Mouse (Mus musculus): ENCODE results near the gene Nhs. TPM values are rescaled to one million over a fixed set of nuclear protein-coding genes. Genes with fewer than 3 reads are reported as not detected.
A peak's percentile ranks its signal among the peaks of the same experiment; 100 is the strongest.

Gene Nhs
- total RNA-seq, 2 experiments from 2014 or later = 2.7 to 3.0 TPM

DNA sequence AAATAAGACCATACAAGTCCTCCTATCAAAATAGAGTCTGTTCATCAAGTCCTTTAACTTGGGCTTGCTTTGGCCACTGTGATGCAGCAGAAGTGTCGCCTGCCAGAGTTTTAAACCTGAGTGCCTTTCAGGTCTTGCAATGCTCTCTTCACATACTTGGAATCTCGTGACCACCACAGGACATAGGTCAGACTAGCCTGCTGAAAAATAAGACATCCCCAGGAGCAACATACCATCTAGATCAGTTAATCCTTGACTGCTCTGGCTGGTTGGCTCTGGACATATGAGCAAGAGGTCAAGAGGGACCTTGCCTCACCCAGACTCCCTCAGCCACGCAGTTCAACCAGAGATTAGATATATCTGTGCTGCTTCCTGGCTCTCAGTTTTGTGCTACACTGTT is 137.8 kb downstream of the Nhs start:
- no peak for DNase-seq (ENCODE audit: low spot score in 2 of 2)

DNA sequence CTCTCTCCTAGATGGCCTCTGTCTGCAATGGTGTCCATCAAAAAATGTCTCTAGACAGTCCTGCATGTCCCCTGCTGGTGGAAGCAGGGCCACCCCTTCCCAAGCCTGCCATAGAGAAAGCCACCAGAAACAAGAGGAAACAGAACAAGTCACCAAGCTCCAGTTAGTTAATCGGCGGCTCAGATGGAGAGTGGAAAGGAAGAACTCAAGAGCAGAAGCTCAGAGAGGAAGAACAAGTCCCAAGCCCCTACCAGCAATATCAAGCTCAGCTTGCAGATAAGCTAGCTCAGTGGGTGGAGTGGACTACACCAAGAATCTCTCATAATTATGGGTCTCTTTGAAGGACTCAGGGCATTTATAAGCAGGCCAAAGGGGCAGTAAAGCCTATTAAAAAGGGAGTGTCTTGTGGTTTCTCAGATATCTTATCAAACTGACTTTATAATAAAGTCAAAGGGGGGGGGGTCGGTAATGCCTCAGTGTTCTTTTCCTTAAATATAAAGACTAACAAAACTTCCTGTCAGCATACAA is 139.4 kb downstream of the Nhs start:
- no peak for DNase-seq (ENCODE audit: low spot score in 2 of 2)

GRCm38 (mm10) chrX:162017471-162017870 is 142.1 kb downstream of the Nhs start:
- no peak for DNase-seq (ENCODE audit: low spot score in 2 of 2)

DNA sequence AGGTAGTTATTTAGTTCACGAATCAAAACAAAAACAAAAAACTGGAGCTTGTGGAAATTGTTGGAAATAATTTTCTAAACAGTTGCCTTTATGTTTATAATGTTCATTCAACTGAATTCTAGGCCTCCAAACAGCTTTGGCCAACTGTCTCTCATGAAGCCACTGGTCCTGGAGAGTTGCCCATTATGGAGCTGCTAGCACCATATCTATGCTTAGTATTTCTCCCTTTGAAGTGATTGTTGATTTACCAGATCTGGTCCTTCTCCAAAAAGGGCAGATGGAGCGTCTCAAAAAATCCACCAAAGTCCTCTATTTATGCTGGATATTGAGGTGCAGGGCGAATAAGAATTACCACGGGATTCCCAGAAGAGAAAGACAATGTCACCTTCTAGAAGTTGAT is 147.0 kb downstream of the Nhs start:
- no peak for DNase-seq (ENCODE audit: low spot score in 2 of 2)

DNA sequence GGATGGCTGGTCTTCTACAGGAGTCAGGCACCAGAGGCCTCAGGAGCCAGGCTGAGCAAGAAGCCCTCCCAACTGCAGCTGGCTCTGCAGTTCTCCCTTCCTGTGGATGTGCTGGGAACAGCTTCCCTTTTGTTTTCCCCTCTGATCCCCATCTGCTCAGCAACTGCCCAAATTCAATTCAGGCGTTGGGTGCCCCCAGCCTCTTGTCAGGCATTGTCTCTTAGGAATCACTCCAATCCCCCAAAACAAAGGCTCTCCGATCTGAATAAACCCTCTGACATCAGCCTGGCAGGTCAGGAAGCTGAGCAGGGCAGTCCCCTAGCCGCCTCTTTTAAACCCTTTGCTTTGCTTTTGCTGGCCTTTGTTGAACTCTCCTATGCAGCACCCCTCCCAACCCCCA is 149.7 kb downstream of the Nhs start:
- DNase-seq (ENCODE audit: low spot score in 2 of 2) = no peak

GRCm38 (mm10) chrX:162003818-162004217 is 155.7 kb downstream of the Nhs start:
- DNase-seq (ENCODE audit: low spot score in 2 of 2) = no peak

DNA sequence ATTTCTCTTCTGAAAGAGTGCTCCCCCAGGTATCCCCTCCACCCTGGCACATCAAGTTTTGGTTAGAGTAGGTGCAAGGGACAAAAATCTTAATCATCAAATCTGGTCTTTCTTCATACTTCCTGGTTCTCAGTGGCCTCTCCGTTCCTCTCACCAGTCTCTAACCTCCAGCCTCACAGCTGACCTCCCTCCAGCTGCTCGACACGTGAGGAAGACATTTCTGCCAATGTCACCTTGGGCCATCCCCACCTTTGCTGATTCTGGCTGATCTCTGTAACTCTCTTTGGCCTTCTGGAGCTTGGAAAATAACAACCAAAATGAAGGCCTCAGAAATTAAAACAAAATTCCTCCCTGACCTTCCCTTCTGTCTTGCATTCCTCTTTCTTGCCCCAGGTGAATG is 160.7 kb downstream of the Nhs start:
- DNase-seq (ENCODE audit: low spot score in 2 of 2) = no peak

DNA sequence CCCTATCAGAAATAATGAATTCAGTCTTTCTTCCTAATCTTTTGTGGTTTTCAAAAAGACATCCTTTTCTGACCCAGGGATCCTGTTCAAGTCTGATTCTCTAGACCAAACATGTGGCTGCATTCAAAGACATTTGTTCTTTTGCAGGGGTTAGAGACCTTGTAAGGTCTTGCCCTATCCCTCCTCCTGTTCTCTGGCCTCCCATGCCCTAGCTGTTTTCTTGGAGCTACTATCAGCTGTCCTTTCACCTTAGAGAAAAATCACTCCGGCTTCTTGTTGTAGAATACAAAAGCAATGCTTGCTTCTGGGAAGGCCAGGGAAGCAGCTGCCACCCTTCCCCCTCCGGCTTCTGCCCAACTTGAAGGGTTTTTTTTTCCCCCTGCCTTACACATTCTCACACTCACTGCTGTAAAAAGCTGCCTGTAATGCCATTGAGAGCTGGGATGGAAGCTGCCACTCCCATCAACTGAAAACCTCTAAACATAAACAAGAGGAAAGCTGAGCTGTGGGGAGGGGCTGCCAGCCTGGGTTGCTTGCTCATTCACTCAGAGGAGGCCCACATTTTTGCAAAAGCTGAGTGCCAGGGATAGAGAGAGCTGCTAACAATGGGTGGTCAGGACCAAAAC is 162.2 kb downstream of the Nhs start:
- DNase-seq (ENCODE audit: low spot score in 2 of 2) = no peak

- no peak for DNase-seq (ENCODE audit: low spot score in 2 of 2)
Measured at GRCm38 (mm10) chrX:161990171-161990570, 169.4 kb downstream of the Nhs start.

DNA sequence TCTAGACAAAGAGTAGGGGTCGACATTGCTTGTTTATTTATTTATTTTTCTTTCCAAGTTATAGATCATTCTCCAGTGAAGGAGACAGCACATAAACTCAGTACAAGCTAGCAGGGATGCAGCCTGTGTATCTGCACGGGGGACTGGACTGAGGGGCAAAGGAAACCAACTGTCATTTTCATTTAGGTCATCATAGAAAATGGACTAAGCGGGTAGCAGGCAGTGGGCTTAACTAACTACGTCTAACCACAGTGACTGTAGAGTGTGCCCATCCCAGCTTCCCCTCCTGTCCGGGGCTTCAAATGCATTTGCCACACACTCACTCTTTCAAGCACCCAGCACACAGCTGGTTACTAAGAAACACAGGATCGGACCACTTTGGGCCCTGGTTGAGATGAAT is 174.6 kb downstream of the Nhs start:
- DNase-seq (ENCODE audit: low spot score in 2 of 2) = no peak

DNA sequence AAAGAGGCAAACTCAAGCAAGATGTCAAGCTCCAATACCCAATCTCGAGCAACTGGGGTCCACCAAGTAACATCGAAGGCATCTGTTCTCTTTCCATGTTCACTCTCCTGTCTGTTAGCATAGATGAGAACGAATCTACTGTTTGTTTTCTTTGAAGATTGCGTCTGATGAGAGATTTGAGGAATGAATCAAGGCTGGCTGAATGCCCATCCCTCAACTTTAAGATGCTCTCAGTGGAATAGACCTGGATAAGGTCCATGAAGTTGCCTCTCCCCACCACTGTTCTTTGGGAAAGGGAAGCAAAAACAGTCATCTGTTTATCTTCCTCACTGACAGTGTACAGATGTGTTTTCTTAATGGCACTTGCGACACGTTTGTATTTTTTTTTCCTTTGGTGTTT is 178.1 kb downstream of the Nhs start:
- no peak for DNase-seq (ENCODE audit: low spot score in 2 of 2)

DNA sequence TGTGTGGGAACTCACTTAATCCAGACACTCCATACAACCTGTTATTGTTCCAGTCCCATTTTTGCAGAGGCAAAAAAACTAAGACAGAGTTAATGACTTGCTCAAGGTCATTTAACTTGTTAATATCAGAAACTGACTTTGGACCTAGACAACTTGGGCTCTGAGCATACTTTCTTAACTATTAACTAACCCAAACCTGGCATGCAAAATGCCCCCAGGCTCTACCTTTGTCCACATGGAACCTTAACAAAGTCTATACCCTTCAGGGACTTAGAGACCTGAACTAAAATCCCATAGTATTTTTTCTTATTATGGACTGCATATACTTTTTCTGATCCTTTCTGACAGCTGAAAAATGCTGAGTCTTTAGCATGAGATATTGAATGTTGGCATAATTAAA is 179.6 kb downstream of the Nhs start:
- no peak for DNase-seq (ENCODE audit: low spot score in 2 of 2)

DNA sequence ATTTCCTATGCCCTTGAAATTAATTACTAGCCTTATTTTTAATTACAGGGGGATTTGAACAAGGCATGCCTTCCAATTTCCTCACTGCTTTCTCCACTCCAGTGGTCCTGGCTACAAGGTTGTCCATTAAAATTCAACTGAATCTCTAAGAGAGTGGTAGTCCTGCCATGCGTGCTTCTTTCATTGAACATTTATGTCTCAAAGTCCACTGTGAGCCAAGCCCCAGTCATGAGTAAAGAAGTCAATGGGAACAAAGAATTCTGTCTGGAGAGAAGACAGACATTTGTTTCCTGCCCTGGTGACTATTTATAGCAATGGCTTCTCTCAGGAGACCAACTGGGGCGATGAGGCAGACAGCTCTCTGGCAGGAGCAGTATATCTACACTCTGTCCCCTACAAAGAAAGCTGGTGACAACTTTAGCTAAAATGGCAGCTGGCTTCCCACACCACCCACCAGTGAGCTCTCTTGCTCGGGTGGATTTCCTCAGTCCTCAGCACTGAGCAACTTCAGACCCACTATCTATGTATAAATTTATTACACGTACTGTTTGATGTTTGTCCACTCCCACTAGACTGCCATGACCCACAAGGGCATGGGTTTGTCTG is 182.2 kb downstream of the Nhs start:
- DNase-seq (ENCODE audit: low spot score in 2 of 2) = no peak

DNA sequence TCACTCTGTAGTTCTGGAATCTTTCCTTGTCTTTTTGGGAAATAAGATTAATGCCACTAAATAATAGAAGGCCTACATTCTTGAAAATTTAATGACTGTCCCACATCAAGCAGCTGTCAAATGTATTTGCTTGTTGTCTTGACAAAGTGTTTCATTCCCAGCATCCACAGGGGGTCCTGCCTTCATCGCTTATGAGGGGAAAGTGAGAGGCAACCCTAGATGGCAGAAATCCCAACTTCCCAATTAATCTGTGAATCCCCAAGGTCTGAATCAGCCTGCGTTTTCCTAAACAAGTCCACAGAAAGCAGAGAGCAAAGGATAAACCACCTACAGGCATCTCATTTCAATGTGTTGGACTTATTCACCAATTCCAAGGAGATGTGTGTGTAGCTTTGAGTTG is 183.2 kb downstream of the Nhs start:
- DNase-seq (ENCODE audit: low spot score in 2 of 2) = no peak

- no peak for DNase-seq (ENCODE audit: low spot score in 2 of 2)
Measured at GRCm38 (mm10) chrX:161973572-161973971, 186.0 kb downstream of the Nhs start.

- DNase-seq (ENCODE audit: low spot score in 2 of 2) = no peak
Measured at GRCm38 (mm10) chrX:161972723-161973122, 186.8 kb downstream of the Nhs start.

DNA sequence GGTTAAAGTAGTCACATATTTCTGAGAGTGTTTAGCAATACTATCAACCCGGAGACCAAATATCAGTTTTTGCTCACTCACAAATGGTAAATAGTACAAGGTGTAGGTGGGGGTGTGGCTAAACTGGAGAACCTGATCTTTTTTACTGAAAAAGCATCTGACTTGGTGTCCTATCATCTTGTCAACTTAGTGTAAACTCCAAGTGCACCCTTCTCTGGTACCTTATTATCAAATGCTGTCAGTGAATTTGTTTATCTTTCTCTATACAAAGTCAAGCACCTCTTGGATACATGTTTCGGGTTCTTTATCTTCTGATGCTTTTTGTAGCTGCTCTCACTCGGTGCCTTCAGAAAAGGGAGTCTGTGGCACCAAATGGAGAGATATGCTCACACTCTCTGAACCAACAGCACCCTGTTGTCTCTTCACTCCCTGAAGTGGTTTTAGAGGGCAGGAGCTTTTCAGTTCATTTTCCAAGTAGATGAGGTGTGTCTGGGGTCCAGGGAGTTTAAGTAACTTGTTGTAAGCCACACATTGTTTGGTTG is 187.5 kb downstream of the Nhs start:
- no peak for DNase-seq (ENCODE audit: low spot score in 2 of 2)

DNA sequence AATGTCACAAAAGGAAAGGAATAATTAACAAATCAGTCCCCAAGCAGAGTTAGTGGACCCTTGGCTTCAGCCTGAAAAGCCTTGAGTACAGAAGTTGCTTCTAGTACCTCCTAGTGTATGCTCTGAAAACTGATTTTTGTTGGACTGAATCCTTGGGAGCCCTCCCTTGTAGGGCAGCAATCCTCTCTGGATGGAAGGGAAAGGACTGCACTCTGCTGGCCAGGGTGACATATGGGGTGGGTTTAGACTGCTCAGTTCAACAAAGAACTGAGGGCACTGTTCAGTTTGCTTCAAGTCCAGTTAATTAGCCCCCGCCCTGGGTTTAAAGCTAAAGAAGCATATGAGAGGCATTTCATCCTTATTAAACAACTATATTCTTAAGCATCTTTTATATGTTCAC is 188.4 kb downstream of the Nhs start:
- no peak for DNase-seq (ENCODE audit: low spot score in 2 of 2)

GRCm38 (mm10) chrX:161967692-161968091 is 191.8 kb downstream of the Nhs start:
- DNase-seq (ENCODE audit: low spot score in 2 of 2) = no peak

DNA sequence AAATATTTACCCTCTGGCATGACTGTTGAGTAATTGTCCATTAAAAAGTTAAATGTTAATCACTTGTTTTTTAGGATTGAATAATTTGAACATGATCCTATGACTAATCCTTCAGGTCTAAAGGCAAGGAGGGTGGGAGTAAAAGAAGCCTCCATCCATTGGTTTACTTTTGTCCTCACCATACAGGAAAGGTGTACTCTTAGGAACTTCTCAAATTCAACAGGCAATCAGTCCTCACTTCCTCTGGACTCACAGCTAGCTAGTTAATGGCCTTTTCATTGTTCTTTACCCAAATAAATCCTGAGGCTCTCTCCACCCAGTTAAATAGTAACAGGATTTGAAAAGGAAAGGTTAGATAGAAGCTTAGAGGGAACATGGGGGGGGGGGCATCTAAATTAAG is 196.2 kb downstream of the Nhs start:
- DNase-seq (ENCODE audit: low spot score in 2 of 2) = no peak

DNA sequence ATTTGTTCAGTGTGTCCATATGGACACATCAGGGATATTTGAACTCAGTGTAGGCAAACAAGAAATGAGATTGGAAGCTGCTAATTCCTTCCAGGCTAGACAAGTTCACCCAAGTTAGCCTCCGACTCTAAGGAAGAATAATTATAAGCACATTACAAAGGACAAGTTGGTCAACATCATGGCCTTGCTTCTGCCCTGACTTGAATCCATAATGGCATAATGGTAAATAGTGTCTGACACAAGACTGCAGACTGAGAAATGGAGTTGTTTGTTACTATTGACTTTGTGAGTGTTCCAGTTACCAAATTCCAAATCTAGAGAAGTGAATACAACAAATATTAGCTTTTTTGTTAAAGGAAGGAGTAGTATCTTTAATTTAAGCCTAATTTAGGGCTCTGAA is 196.7 kb downstream of the Nhs start:
- no peak for DNase-seq (ENCODE audit: low spot score in 2 of 2)

GRCm38 (mm10) chrX:161961756-161962155 is 197.8 kb downstream of the Nhs start:
- DNase-seq (ENCODE audit: low spot score in 2 of 2) = no peak

- peak in 1 of 2 experiments; percentile 21 for DNase-seq (ENCODE audit: low spot score in 2 of 2)
Measured at GRCm38 (mm10) chrX:161961176-161961575, 198.4 kb downstream of the Nhs start.
